Mouse (Mus musculus): ENCODE data around the gene Pdxk. TPM values are rescaled to one million over a fixed set of nuclear protein-coding genes. Genes with fewer than 3 reads are reported as not detected.
"Not testable (repeated sequence)": the region's sequence is repeated elsewhere in the genome, so short reads cannot be mapped to it uniquely, and the experiment has no call there.

Gene Pdxk
- polyA plus RNA-seq, 1 experiment = 12.4 TPM

GRCm38 (mm10) chr10:78425181-78426041 is 39.4 kb downstream of the Pdxk start, which contains the start of gene Cstb:
Cstb (plus strand) TSS chr10:78425669.
- TF ChIP-seq POLR2A (IDR thresholded peaks at IDR 0.05; ENCODE audit: low read depth, low read length) = peak; percentile 95
- no peak for TF ChIP-seq CTCF (IDR thresholded peaks at IDR 0.05; ENCODE audit: borderline replicate concordance, insufficient read depth, low read length)
- Histone ChIP-seq H3K4me3 (ENCODE audit: insufficient read depth, low read length) (peak within 1 kb of the TSS; percentile 84), H3K27ac (ENCODE audit: insufficient read depth, low read length) (peak within 1 kb of the TSS; percentile 44), H3K4me1 (ENCODE audit: control insufficient read depth, insufficient read depth, low read length) (no peaks in the 10 kb centered on the region)

GRCm38 (mm10) chr10:78422614-78423013 is 42.2 kb downstream of the Pdxk start:
- no peaks in the 10 kb centered on the region for H3K4me1 ChIP-seq (ENCODE audit: control insufficient read depth, insufficient read depth, low read length)
- no peak overlapping the region for H3K4me3 ChIP-seq (ENCODE audit: insufficient read depth, low read length)
- TF ChIP-seq CTCF (IDR thresholded peaks at IDR 0.05; ENCODE audit: borderline replicate concordance, insufficient read depth, low read length) (no peak), POLR2A (IDR thresholded peaks at IDR 0.05; ENCODE audit: low read depth, low read length) (no peak)
- H3K27ac ChIP-seq (ENCODE audit: insufficient read depth, low read length) = no peak overlapping the region

- Histone ChIP-seq H3K4me1 (ENCODE audit: control insufficient read depth, insufficient read depth, low read length) (no peaks in the 10 kb centered on the region), H3K4me3 (ENCODE audit: insufficient read depth, low read length) (no peak overlapping the region), H3K27ac (ENCODE audit: insufficient read depth, low read length) (no peak overlapping the region)
- TF ChIP-seq CTCF (IDR thresholded peaks at IDR 0.05; ENCODE audit: borderline replicate concordance, insufficient read depth, low read length) (no peak), POLR2A (IDR thresholded peaks at IDR 0.05; ENCODE audit: low read depth, low read length) (no peak)
Measured at GRCm38 (mm10) chr10:78420929-78421328, 43.8 kb downstream of the Pdxk start.

- Histone ChIP-seq H3K27ac (ENCODE audit: insufficient read depth, low read length) (no peak overlapping the region), H3K4me1 (ENCODE audit: control insufficient read depth, insufficient read depth, low read length) (no peaks in the 10 kb centered on the region), H3K4me3 (ENCODE audit: insufficient read depth, low read length) (no peak overlapping the region)
- no peak for TF ChIP-seq CTCF (IDR thresholded peaks at IDR 0.05; ENCODE audit: borderline replicate concordance, insufficient read depth, low read length)
- no peak for TF ChIP-seq POLR2A (IDR thresholded peaks at IDR 0.05; ENCODE audit: low read depth, low read length)
Measured at GRCm38 (mm10) chr10:78418791-78419190, 46.0 kb downstream of the Pdxk start.

- Histone ChIP-seq H3K4me3 (ENCODE audit: insufficient read depth, low read length) (no peak overlapping the region), H3K27ac (ENCODE audit: insufficient read depth, low read length) (no peak overlapping the region), H3K4me1 (ENCODE audit: control insufficient read depth, insufficient read depth, low read length) (no peaks in the 10 kb centered on the region)
- TF ChIP-seq POLR2A (IDR thresholded peaks at IDR 0.05; ENCODE audit: low read depth, low read length) (no peak), CTCF (IDR thresholded peaks at IDR 0.05; ENCODE audit: borderline replicate concordance, insufficient read depth, low read length) (no peak)
Measured at GRCm38 (mm10) chr10:78417888-78418287, 46.9 kb downstream of the Pdxk start.

GRCm38 (mm10) chr10:78414936-78415335 is 49.8 kb downstream of the Pdxk start:
- H3K4me3 ChIP-seq (ENCODE audit: insufficient read depth, low read length); H3K4me1 ChIP-seq (ENCODE audit: control insufficient read depth, insufficient read depth, low read length); H3K27ac ChIP-seq (ENCODE audit: insufficient read depth, low read length): not testable (repeated sequence)

GRCm38 (mm10) chr10:78413152-78413520 is 51.6 kb downstream of the Pdxk start:
- Histone ChIP-seq H3K4me1 (ENCODE audit: control insufficient read depth, insufficient read depth, low read length) (peaks cover 5% of the 10 kb centered on the region), H3K27ac (ENCODE audit: insufficient read depth, low read length) (no peak overlapping the region), H3K4me3 (ENCODE audit: insufficient read depth, low read length) (peak overlapping the region; percentile 7)
- TF ChIP-seq CTCF (IDR thresholded peaks at IDR 0.05; ENCODE audit: borderline replicate concordance, insufficient read depth, low read length) (no peak), POLR2A (IDR thresholded peaks at IDR 0.05; ENCODE audit: low read depth, low read length) (no peak)

GRCm38 (mm10) chr10:78412319-78413151 is 52.2 kb downstream of the Pdxk start, which contains the start of gene Rrp1:
Rrp1 (minus strand) TSS chr10:78413043.
- Histone ChIP-seq H3K4me3 (ENCODE audit: insufficient read depth, low read length) (peak within 1 kb of the TSS; percentile 79), H3K27ac (ENCODE audit: insufficient read depth, low read length) (peak within 1 kb of the TSS; percentile 30; the same call in 1 of the 2 replicates), H3K4me1 (ENCODE audit: control insufficient read depth, insufficient read depth, low read length) (peaks cover 5% of the 10 kb centered on the region)
- TF ChIP-seq POLR2A (IDR thresholded peaks at IDR 0.05; ENCODE audit: low read depth, low read length) (peak; percentile 75), CTCF (IDR thresholded peaks at IDR 0.05; ENCODE audit: borderline replicate concordance, insufficient read depth, low read length) (peak; percentile 100)

GRCm38 (mm10) chr10:78411851-78412250 is 52.9 kb downstream of the Pdxk start:
- H3K4me1 ChIP-seq (ENCODE audit: control insufficient read depth, insufficient read depth, low read length) = peaks cover 5% of the 10 kb centered on the region
- peak overlapping the region; percentile 79 for H3K4me3 ChIP-seq (ENCODE audit: insufficient read depth, low read length)
- TF ChIP-seq CTCF (IDR thresholded peaks at IDR 0.05; ENCODE audit: borderline replicate concordance, insufficient read depth, low read length) = no peak
- no peak for TF ChIP-seq POLR2A (IDR thresholded peaks at IDR 0.05; ENCODE audit: low read depth, low read length)
- H3K27ac ChIP-seq (ENCODE audit: insufficient read depth, low read length) = peak overlapping the region; percentile 30; the same call in 1 of the 2 replicates

Data from embryonic fibroblast, embryonic 13.5 days (primary cell).